Mouse (Mus musculus) embryo, embryonic 9.5 days (tissue): ENCODE results near the gene 4931429L15Rik.

Experiments used
- DNase-seq: peaks from one replicate; pipeline ENCODE4 v3.0.0-alpha.2; 2017; ENCODE audit errors: extremely low spot score

The 4931429L15Rik gene

GRCm38 (mm10) chr9:46259111-46259510 is 60.7 kb downstream of the 4931429L15Rik start:
- no peak for DNase-seq

GRCm38 (mm10) chr9:46257546-46257945 is 62.2 kb downstream of the 4931429L15Rik start:
- no peak for DNase-seq

GRCm38 (mm10) chr9:46256658-46257385 is 63.0 kb downstream of the 4931429L15Rik start:
- no peak for DNase-seq

GRCm38 (mm10) chr9:46256177-46256576 is 63.6 kb downstream of the 4931429L15Rik start:
- no peak for DNase-seq
